Mouse (Mus musculus): ENCODE results near the gene Noa1.

- TF ChIP-seq CTCF (IDR thresholded peaks at IDR 0.05), result no peak
- TF ChIP-seq EP300 (IDR thresholded peaks at IDR 0.05), result no peak
Measured at GRCm38 (mm10) chr5:77251656-77252055, 58.2 kb downstream of the Noa1 start.

All from lung, postnatal 0 days (tissue).